Mouse (Mus musculus) adrenal gland, postnatal 0 days (tissue): ENCODE data around the gene Lcn10. TPM values are rescaled to one million over a fixed set of nuclear protein-coding genes. Genes with fewer than 3 reads are reported as not detected.

Experiments
- polyA plus RNA-seq: library from polyadenylated mRNA; unstranded; fragments of >200 nt; fragmentation: Nextera tagmentation; extraction: Ambion mirVana; gene quantifications from 2 replicates; pipeline ENCODE4 v1.2.1, GENCODE M21; 2015

The Lcn10 gene
- not detected in 2 replicates for polyA plus RNA-seq

GRCm38 (mm10) chr2:25682426-25682825 lies at the start of gene Lcn10:
Gene Lcn10 (plus strand): TSS chr2:25682726.

GRCm38 (mm10) chr2:25652902-25653301 lies 29.6 kb upstream of the Lcn10 start, which contains the start of gene Lcn8:
Gene Lcn8 (plus strand): TSS chr2:25653120.

GRCm38 (mm10) chr2:25657652-25658051 lies 24.9 kb upstream of the Lcn10 start, which contains the start of gene Lcn5:
Gene Lcn5 (plus strand): TSS chr2:25657952.

GRCm38 (mm10) chr2:25676486-25676885 lies 6.0 kb upstream of the Lcn10 start, which contains the start of gene Lcn6:
Gene Lcn6 (plus strand): TSS chr2:25676786.

GRCm38 (mm10) chr2:25699743-25700142 lies 17.2 kb downstream of the Lcn10 start, which contains the start of gene Obp2a:
Gene Obp2a (plus strand): TSS chr2:25700043.

GRCm38 (mm10) chr2:25706643-25707481 lies 24.3 kb downstream of the Lcn10 start, which contains the start of gene Bmyc:
Gene Bmyc (plus strand): TSS chr2:25706739.

Other genes starting within 250 kb of the Lcn10 start
- 6.1 and 6.2 TPM in 2 replicates for gene Clic3, start 225.9 kb upstream of the Lcn10 start, polyA plus RNA-seq
- gene Paxx, start 221.6 kb upstream of the Lcn10 start, polyA plus RNA-seq, result 53.8 and 58.8 TPM in 2 replicates
- 8.3 and 9.6 TPM in 2 replicates for gene Ptgds, start 212.7 kb upstream of the Lcn10 start, polyA plus RNA-seq
- gene Lcn12, start 188.8 kb upstream of the Lcn10 start, polyA plus RNA-seq, result not detected in 2 replicates
- gene Fbxw5, start 182.0 kb upstream of the Lcn10 start, polyA plus RNA-seq, result 52.9 and 75.8 TPM in 2 replicates
- 6.4 and 7.1 TPM in 2 replicates for gene C8g, start 181.0 kb upstream of the Lcn10 start, polyA plus RNA-seq
- 15.4 and 20.6 TPM in 2 replicates for gene Traf2, start 135.8 kb upstream of the Lcn10 start, polyA plus RNA-seq
- gene Edf1, start 124.9 kb upstream of the Lcn10 start, polyA plus RNA-seq, result 273 and 345 TPM in 2 replicates
- gene Mamdc4, start 107.9 kb upstream of the Lcn10 start, polyA plus RNA-seq, result 1.3 and 2.6 TPM in 2 replicates
- 140 and 158 TPM in 2 replicates for gene Phpt1, start 107.5 kb upstream of the Lcn10 start, polyA plus RNA-seq
- gene Ajm1, start 101.0 kb upstream of the Lcn10 start, polyA plus RNA-seq, result 1.3 and 2.1 TPM in 2 replicates
- 42.6 and 68.2 TPM in 2 replicates for gene Rabl6, start 74.2 kb upstream of the Lcn10 start, polyA plus RNA-seq
- 0.50 and 0.87 TPM in 2 replicates for gene Ccdc183, start 65.0 kb upstream of the Lcn10 start, polyA plus RNA-seq
- 124 and 149 TPM in 2 replicates for gene Tmem141, start 60.7 kb upstream of the Lcn10 start, polyA plus RNA-seq
- 55.5 and 82.4 TPM in 2 replicates for gene Fcna, start 54.7 kb upstream of the Lcn10 start, polyA plus RNA-seq
- gene Lcn8, start 29.6 kb upstream of the Lcn10 start, polyA plus RNA-seq, result not detected in 2 replicates
- gene Lcn5, start 24.8 kb upstream of the Lcn10 start, polyA plus RNA-seq, result 0.21 and 0.44 TPM in 2 replicates
- gene Lcn6, start 5.9 kb upstream of the Lcn10 start, polyA plus RNA-seq, result 0.48 TPM in 1 of 2 replicates, not detected in the other
- gene Obp2a, start 17.3 kb downstream of the Lcn10 start, polyA plus RNA-seq, result 3.7 and 14.1 TPM in 2 replicates
- gene Bmyc, start 24.0 kb downstream of the Lcn10 start, polyA plus RNA-seq, result 110 and 186 TPM in 2 replicates
- not detected in 2 replicates for gene Obp2b, start 54.3 kb downstream of the Lcn10 start, polyA plus RNA-seq
- gene Lcn3, start 82.8 kb downstream of the Lcn10 start, polyA plus RNA-seq, result not detected in 2 replicates
- gene Lcn11, start 94.3 kb downstream of the Lcn10 start, polyA plus RNA-seq, result not detected in 2 replicates
- not detected in 2 replicates for gene Gm13539, start 99.5 kb downstream of the Lcn10 start, polyA plus RNA-seq
- gene Glt6d1, start 133.1 kb downstream of the Lcn10 start, polyA plus RNA-seq, result not detected in 2 replicates
- gene Lcn9, start 140.4 kb downstream of the Lcn10 start, polyA plus RNA-seq, result not detected in 2 replicates
- gene Sohlh1, start 164.5 kb downstream of the Lcn10 start, polyA plus RNA-seq, result 0.09 TPM in 1 of 2 replicates, not detected in the other
- gene Kcnt1, start 181.0 kb downstream of the Lcn10 start, polyA plus RNA-seq, result 3.0 and 3.6 TPM in 2 replicates